Mouse (Mus musculus): ENCODE measurements at regions not wholly inside any gene's neighbourhood (a gene's known extent, or its start where the extent isn't known, plus 50 kb on each side); places are given as distances from the start of the nearest gene placed in this dataset.

DNA sequence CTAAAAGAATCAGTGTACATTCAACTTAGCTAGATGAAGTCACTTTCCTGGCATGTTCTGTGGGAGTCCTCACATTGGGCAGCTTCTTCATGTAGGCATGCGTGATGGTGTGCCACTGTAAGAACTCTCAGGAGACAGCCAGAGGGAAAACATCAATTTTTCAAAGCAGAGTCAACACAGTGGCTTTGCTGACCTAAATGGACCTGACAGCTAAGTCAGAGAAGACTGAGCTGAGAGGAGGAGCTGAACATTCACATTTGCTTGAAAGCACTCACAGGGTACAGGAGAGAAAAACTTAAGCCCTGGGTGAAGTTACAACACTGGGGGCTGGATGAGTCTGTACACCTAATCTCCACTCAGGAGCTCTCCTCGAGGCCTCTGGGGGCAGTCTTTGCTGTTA, 64.9 kb upstream of the Rfpl4b start:
- WGBS, result 45% methylated on average over 2 of the region's 2 CpGs
- Histone ChIP-seq H3K9me3 (ENCODE audit: low read length) (no peaks in the 10 kb centered on the region), H3K36me3 (ENCODE audit: insufficient read depth, low read length) (no peaks in the 10 kb centered on the region), H3K27me3 (replicated peaks; ENCODE audit: insufficient read depth, low read length) (no peaks in the 10 kb centered on the region), H3K4me1 (ENCODE audit: insufficient read depth, low read depth, low read length) (no peaks in the 10 kb centered on the region; the same call in 1 of the 2 replicates), H3K9ac (replicated peaks; ENCODE audit: low read depth) (no peak overlapping the region), H3K4me3 (ENCODE audit: low read depth, low read length) (no peak overlapping the region), H3K27ac (ENCODE audit: low read length) (no peak overlapping the region), H3K4me2 (replicated peaks; ENCODE audit: low read depth, low read length) (no peak overlapping the region)
- ATAC-seq (no peak), DNase-seq (ENCODE audit: low spot score) (no peak)
- TF ChIP-seq EP300 (IDR thresholded peaks at IDR 0.05) (no peak), CTCF (IDR thresholded peaks at IDR 0.05) (peak; percentile 24; the same call in 1 of the 2 replicates)

DNA sequence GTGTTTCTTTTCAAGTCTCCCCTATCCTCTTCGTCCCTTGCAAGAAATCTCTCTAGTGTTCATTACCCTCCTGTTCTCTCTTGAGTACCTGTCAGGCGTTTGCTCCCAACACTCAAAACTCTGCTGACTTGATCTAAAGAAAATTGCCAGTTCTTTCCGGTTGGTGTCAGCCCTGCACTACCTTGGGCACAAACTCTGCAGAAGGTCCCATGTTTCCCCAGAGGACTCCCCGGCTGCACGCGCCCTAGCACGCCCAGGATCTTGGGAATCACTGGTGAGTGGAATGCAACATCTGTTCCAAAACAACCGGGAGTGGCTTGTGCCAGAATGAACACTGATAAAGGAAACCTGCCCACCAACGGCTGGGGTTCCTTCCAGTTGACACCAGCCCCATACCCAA, 66.3 kb upstream of the Rfpl4b start:
- no peak for DNase-seq (ENCODE audit: low spot score)

DNA sequence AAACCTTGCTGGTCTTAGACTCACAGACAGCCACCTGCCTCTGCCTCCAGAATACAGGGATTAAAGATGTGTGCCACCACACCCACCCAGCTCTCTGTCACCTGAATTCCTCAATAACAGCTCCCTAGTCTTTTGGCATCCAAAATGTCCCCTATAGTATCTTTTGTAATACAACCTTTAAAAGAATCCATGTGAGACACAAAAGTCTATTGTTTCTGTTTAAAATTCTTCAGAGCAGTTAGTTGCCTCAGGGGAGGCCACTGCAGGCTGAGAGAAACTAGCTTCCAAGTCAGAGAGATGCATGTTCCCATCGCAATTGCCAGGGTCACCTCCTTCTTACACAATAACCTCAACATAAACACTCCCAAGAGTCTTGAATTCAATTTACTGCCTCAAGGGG, 70.6 kb upstream of the Lama4 start:
- no peaks in the 10 kb centered on the region for H3K9me3 ChIP-seq (ENCODE audit: low read length)
- H3K4me2 ChIP-seq (replicated peaks; ENCODE audit: low read depth, low read length), result no peak overlapping the region
- WGBS, result 38% methylated on average over 1 of the region's 1 CpGs
- no peak for DNase-seq (ENCODE audit: low spot score)
- H3K27me3 ChIP-seq (replicated peaks; ENCODE audit: insufficient read depth, low read length), result no peaks in the 10 kb centered on the region
- no peak overlapping the region for H3K9ac ChIP-seq (replicated peaks; ENCODE audit: low read depth)
- no peak for TF ChIP-seq CTCF (IDR thresholded peaks at IDR 0.05)
- no peak for TF ChIP-seq EP300 (IDR thresholded peaks at IDR 0.05)
- no peaks in the 10 kb centered on the region for H3K4me1 ChIP-seq (ENCODE audit: insufficient read depth, low read depth, low read length)
- ATAC-seq, result no peak
- H3K27ac ChIP-seq (ENCODE audit: low read length), result no peak overlapping the region
- no peak overlapping the region for H3K4me3 ChIP-seq (ENCODE audit: low read depth, low read length)
- no peaks in the 10 kb centered on the region for H3K36me3 ChIP-seq (ENCODE audit: insufficient read depth, low read length)

More for the DNA sequence above, 66.3 kb upstream of the Rfpl4b start:
- ATAC-seq, result no peak
- WGBS, result 59% methylated on average over 9 of the region's 9 CpGs
- no peaks in the 10 kb centered on the region for H3K36me3 ChIP-seq (ENCODE audit: insufficient read depth, low read length)
- H3K4me3 ChIP-seq (ENCODE audit: low read depth, low read length), result no peak overlapping the region
- TF ChIP-seq CTCF (IDR thresholded peaks at IDR 0.05) (peak; percentile 39), EP300 (IDR thresholded peaks at IDR 0.05) (no peak)
- no peak overlapping the region for H3K27ac ChIP-seq (ENCODE audit: low read length)
- H3K4me1 ChIP-seq (ENCODE audit: insufficient read depth, low read depth, low read length), result no peaks in the 10 kb centered on the region; the same call in 1 of the 2 replicates
- H3K9ac ChIP-seq (replicated peaks; ENCODE audit: low read depth), result no peak overlapping the region
- H3K27me3 ChIP-seq (replicated peaks; ENCODE audit: insufficient read depth, low read length), result no peaks in the 10 kb centered on the region
- H3K9me3 ChIP-seq (ENCODE audit: low read length), result no peaks in the 10 kb centered on the region
- no peak overlapping the region for H3K4me2 ChIP-seq (replicated peaks; ENCODE audit: low read depth, low read length)

DNA sequence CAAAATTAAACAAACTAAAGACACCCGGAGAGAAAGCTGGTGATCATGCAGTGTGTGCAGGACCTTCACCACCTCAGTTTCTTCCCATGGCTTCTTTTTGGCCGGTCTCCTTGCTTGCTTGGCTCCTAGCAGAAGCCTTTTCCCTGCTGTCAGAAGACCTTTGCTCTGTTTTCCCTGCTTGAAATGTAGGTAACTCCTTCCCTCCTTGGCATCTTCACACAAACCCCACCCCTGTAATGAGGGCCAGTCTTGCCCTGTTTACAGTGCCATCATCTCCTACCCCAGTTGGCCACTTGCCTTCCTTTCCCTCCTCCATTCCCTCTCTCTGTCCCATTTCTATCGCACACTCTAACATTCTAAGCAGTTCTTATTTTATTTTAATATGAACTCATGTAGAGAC, 69.7 kb upstream of the Lama4 start:
- 68% methylated on average over 3 of the region's 3 CpGs for WGBS
- TF ChIP-seq EP300 (IDR thresholded peaks at IDR 0.05), result no peak
- TF ChIP-seq CTCF (IDR thresholded peaks at IDR 0.05), result no peak
- no peak overlapping the region for H3K4me3 ChIP-seq (ENCODE audit: low read depth, low read length)

DNA sequence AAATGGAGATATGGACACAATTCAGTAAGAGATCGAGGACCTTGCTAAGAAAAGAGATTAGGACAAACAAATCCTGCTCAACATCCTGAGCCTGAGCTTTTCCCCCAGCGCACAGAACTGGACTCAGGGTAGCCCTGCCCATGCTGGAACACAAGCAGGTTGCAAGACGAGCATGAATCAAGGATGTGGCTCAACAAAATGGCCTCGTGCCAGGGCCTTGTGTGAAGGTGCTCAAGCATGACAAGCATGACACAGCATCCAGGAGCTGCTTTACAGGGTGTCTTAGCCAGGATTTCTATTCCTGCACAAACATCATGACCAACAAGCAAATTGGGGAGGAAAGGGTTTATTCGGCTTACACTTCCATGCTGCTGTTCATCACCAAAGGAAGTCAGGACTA, 67.7 kb upstream of the Lama4 start:
- DNase-seq (ENCODE audit: low spot score), result no peak
- TF ChIP-seq CTCF (IDR thresholded peaks at IDR 0.05) (no peak), EP300 (IDR thresholded peaks at IDR 0.05) (no peak)
- WGBS, result 66% methylated on average over 5 of the region's 5 CpGs

More for the DNA sequence above, 69.7 kb upstream of the Lama4 start:
- H3K36me3 ChIP-seq (ENCODE audit: insufficient read depth, low read length), result no peaks in the 10 kb centered on the region
- ATAC-seq (no peak), DNase-seq (ENCODE audit: low spot score) (no peak)
- H3K4me1 ChIP-seq (ENCODE audit: insufficient read depth, low read depth, low read length), result no peaks in the 10 kb centered on the region
- no peak overlapping the region for H3K9ac ChIP-seq (replicated peaks; ENCODE audit: low read depth)
- H3K4me2 ChIP-seq (replicated peaks; ENCODE audit: low read depth, low read length), result no peak overlapping the region
- H3K9me3 ChIP-seq (ENCODE audit: low read length), result no peaks in the 10 kb centered on the region
- H3K27me3 ChIP-seq (replicated peaks; ENCODE audit: insufficient read depth, low read length), result no peaks in the 10 kb centered on the region
- H3K27ac ChIP-seq (ENCODE audit: low read length), result no peak overlapping the region

DNA sequence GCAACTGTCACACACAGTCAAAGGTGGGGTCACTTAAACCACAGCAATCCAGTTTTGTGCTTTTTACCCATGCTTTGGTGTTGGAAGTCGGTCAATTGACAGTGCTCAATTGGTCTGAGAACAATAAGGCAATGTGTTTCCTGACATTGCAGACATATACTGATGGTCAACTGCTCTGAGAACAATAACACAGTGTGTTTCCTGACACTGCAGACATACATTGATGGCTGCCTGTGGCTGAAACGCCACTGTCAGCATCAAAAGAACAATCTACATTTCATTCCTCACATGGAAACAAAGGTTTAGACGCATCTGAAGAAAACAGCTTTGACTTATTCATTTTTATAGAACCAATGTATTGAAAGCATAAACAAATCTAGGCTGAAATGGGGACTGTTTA, 59.2 kb upstream of the Lama4 start:
- Histone ChIP-seq H3K9ac (replicated peaks; ENCODE audit: low read depth) (no peak overlapping the region), H3K4me1 (ENCODE audit: insufficient read depth, low read depth, low read length) (peaks cover 3% of the 10 kb centered on the region; the same call in 1 of the 2 replicates), H3K9me3 (ENCODE audit: low read length) (no peaks in the 10 kb centered on the region), H3K27ac (ENCODE audit: low read length) (no peak overlapping the region), H3K36me3 (ENCODE audit: insufficient read depth, low read length) (no peaks in the 10 kb centered on the region), H3K4me2 (replicated peaks; ENCODE audit: low read depth, low read length) (no peak overlapping the region), H3K4me3 (ENCODE audit: low read depth, low read length) (no peak overlapping the region), H3K27me3 (replicated peaks; ENCODE audit: insufficient read depth, low read length) (no peaks in the 10 kb centered on the region)
- WGBS, result 36% methylated on average over 3 of the region's 3 CpGs
- TF ChIP-seq CTCF (IDR thresholded peaks at IDR 0.05), result no peak
- no peak for ATAC-seq
- peak; percentile 22 for DNase-seq (ENCODE audit: low spot score)

More for the DNA sequence above, 67.7 kb upstream of the Lama4 start:
- no peak for ATAC-seq
- Histone ChIP-seq H3K9ac (replicated peaks; ENCODE audit: low read depth) (no peak overlapping the region), H3K36me3 (ENCODE audit: insufficient read depth, low read length) (no peaks in the 10 kb centered on the region), H3K27ac (ENCODE audit: low read length) (no peak overlapping the region), H3K4me3 (ENCODE audit: low read depth, low read length) (no peak overlapping the region), H3K4me1 (ENCODE audit: insufficient read depth, low read depth, low read length) (no peaks in the 10 kb centered on the region), H3K27me3 (replicated peaks; ENCODE audit: insufficient read depth, low read length) (no peaks in the 10 kb centered on the region), H3K4me2 (replicated peaks; ENCODE audit: low read depth, low read length) (no peak overlapping the region), H3K9me3 (ENCODE audit: low read length) (no peaks in the 10 kb centered on the region)

DNA sequence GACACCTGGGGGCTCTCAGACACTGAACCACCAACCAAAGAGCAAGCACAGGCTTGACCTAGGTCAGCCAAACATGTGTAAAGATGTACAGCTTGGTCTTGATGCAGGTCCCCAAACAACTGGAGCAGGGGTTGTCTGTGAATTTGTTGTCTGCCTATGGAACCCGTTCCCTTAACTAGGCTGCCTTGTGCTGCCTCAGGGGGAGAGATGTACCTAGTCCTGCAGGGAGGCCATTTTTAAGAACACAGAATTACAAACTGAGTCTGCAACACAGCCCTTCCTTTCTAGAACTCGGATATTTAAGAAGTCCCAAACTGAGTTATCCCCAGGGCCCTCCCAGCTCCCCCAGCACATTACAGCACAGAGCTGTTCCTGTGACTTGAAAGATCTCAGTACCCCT, 57.5 kb upstream of the Lama4 start:
- ATAC-seq, result no peak
- H3K27me3 ChIP-seq (replicated peaks; ENCODE audit: insufficient read depth, low read length), result no peaks in the 10 kb centered on the region
- H3K9me3 ChIP-seq (ENCODE audit: low read length), result no peaks in the 10 kb centered on the region
- peaks cover 3% of the 10 kb centered on the region; the same call in 1 of the 2 replicates for H3K4me1 ChIP-seq (ENCODE audit: insufficient read depth, low read depth, low read length)
- H3K27ac ChIP-seq (ENCODE audit: low read length), result peak overlapping the region; percentile 88; the same call in 1 of the 2 replicates
- 61% methylated on average over 2 of the region's 2 CpGs for WGBS
- no peak for DNase-seq (ENCODE audit: low spot score)
- H3K4me3 ChIP-seq (ENCODE audit: low read depth, low read length), result no peak overlapping the region
- H3K9ac ChIP-seq (replicated peaks; ENCODE audit: low read depth), result no peak overlapping the region
- no peak overlapping the region for H3K4me2 ChIP-seq (replicated peaks; ENCODE audit: low read depth, low read length)
- TF ChIP-seq EP300 (IDR thresholded peaks at IDR 0.05) (no peak), CTCF (IDR thresholded peaks at IDR 0.05) (no peak)
- H3K36me3 ChIP-seq (ENCODE audit: insufficient read depth, low read length), result no peaks in the 10 kb centered on the region
